Comparison of ENCODE assay signal across 8 mouse cellular contexts in the genomic region with DNA sequence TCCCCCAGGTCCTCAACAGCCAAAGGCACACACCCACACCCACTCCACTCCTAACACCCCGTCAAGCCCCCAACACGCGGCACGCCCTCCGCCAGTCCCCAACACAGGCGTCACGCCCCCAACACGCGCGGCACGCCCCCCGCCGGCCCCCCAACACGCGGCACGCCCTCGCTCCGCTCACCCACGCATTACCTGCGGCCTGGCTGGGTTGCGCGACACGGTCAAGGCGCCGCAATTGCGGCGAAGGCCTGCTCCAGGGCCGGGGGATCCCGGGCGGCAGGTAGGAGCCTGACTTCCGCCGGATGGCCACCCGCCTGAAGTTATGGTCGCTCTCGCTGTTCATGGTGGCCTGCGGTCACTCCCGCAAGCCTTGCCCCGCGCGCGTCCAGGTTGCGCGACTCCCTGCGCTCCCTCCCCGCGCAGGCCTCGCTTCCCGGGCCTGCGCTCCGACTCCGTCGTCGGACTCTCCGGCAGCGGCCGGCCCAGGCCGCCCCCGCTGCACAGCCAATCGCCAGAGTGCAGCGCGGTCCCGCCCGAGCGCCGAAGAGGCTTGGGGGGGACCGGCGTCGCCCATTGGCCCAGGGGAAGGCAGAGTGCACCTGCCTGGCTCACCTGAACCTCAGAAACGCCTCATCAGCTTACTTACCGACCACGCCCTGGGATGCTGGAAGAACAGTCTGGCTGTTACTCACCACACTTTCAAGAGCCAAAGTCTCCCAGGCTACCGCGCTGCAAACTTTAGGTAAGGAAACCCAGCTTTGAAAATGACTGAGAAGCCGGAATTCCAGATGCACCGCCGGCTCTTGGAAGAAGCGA. TPM values are rescaled to one million over a fixed set of nuclear protein-coding genes. Genes with fewer than 3 reads are reported as not detected.
A peak's percentile ranks its signal among the peaks of the same experiment; 100 is the strongest.
DNase-seq lines count a peak whose midpoint lies in the region; ATAC-seq and TF ChIP-seq lines count a peak whose summit lies in the region.

No protein-coding gene starts in this region.

- TF ChIP-seq CTCF in layer of hippocampus, adult 2 months (conservative IDR thresholded peaks at IDR 0.05): no peak

- H3K27ac ChIP-seq in layer of hippocampus, adult 2 months: 0 out of 2 replicates have a peak overlapping the region, but pooled peaks have one; percentile 36

- peak overlapping the region; percentile 65 for H3K4me3 ChIP-seq in layer of hippocampus, adult 2 months

- DNase-seq in NIH3T3 (ENCODE audit: low read depth): peak; percentile 47
- peak; percentile 37 for DNase-seq in cerebellum, adult 8-10 months
- peak; percentile 55 for DNase-seq in heart, postnatal 4 days
- peak in 1 of 2 experiments; percentile 9 for DNase-seq in layer of hippocampus, adult 2 months (ENCODE audit: low spot score in 2 of 2)
- DNase-seq in lung, postnatal 10 days: peak; percentile 55
- peak; percentile 58 for DNase-seq in retina, embryonic 14.5 days (ENCODE audit: low spot score)
- peak; percentile 84 for DNase-seq in yolk sac, embryonic 10.5 days (ENCODE audit: low spot score)

- ATAC-seq in frontal cortex, adult (ENCODE audit: low TSS enrichment): peak; percentile 93

RNA-seq across cellular contexts. Expression of a gene that starts 0.6 kb away (rescaled TPM):
- 10 to 100 TPM; 17.7 to 22.5 TPM for total RNA-seq in heart, postnatal 4 days (2021)
- total RNA-seq in layer of hippocampus, adult 2 months (2021): 10 to 100 TPM; 48.7 to 52.4 TPM
